In the genomic region with DNA sequence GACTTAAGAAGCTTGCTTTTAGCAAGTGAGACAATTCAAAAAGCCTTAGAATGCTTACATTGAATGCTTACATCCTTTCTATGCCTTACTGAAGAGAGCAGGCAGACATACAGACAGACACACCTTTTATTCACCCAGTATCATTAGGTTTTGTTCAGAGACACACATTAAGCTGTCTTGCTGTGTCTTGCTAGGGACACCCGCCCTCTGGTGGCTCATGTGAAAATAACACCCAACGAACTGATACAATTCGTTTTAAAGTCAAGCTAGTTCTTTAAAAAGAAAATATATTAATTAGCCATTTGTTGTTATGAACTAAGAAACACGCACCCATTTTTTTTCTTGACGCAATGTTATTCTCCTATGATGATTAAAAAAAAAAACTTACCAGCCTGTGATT, we compare ENCODE assay signal across 9 mouse cellular contexts.
DNase-seq lines count a peak whose midpoint lies in the region; ATAC-seq and TF ChIP-seq lines count a peak whose summit lies in the region.
"Had no signal": no experiment of that assay in that cellular context is flagged by ENCODE, and none has a peak within 500 bp of the region (broad histone marks: within the 10 kb centered on the region; RNA-seq: fewer than 3 reads in every experiment).

No protein-coding gene starts in this region.

- CTCF ChIA-PET in Patski (lab: Charles Lee) = interaction anchor here (0.7 to 3.6 kb wide), 22 partner anchors 9 to 317 kb away, joined by 3 to 27 read pairs (median 5); no protein-coding TSS in a partner anchor

- POLR2A ChIA-PET in Patski (lab: Charles Lee) = no interaction called here

- ATAC-seq in Patski = no peak
- no peak for ATAC-seq in kidney, embryonic 16.5 days (ENCODE audit: low FRiP score, low TSS enrichment)
- ATAC-seq in limb, embryonic 13.5 days (ENCODE audit: low FRiP score, low read depth) = no peak
- ATAC-seq in neural tube, embryonic 13.5 days (ENCODE audit: low read depth) = no peak

- H3K27ac ChIP-seq in kidney, embryonic 16.5 days (ENCODE audit: low read length) = no peak overlapping the region
- H3K27ac ChIP-seq in limb, embryonic 13.5 days = no peak overlapping the region
- H3K27ac ChIP-seq in neural tube, embryonic 13.5 days (replicated peaks) = peak overlapping the region; percentile 86
- H3K27ac ChIP-seq: stomach, embryonic 15.5 days had no signal

- H3K9me3 ChIP-seq in kidney, embryonic 16.5 days (ENCODE audit: low read length) = no peaks in the 10 kb centered on the region
- H3K9me3 ChIP-seq in limb, embryonic 13.5 days = no peaks in the 10 kb centered on the region
- no peaks in the 10 kb centered on the region for H3K9me3 ChIP-seq in neural tube, embryonic 13.5 days
- H3K9me3 ChIP-seq: stomach, embryonic 15.5 days had no signal

- H3K4me2 ChIP-seq in kidney, embryonic 16.5 days (replicated peaks; ENCODE audit: low read depth, low read length) = 0 out of 2 replicates have a peak overlapping the region, but pooled peaks have one; percentile 8
- peak overlapping the region; percentile 67 for H3K4me2 ChIP-seq in limb, embryonic 13.5 days (replicated peaks)
- peak overlapping the region; percentile 77 for H3K4me2 ChIP-seq in neural tube, embryonic 13.5 days

- in situ Hi-C loops in Patski (cut with MboI; ENCODE audit: low pct_unique_long_range_greater_than_20kb) = loop anchor here (5.0 kb wide), 2 partner anchors 315 to 605 kb away; no protein-coding TSS in a partner anchor

- H3K9ac ChIP-seq in kidney, embryonic 16.5 days (replicated peaks; ENCODE audit: low read length) = no peak overlapping the region
- H3K9ac ChIP-seq in limb, embryonic 13.5 days = no peak overlapping the region
- H3K9ac ChIP-seq in neural tube, embryonic 13.5 days = peak overlapping the region; percentile 46
- H3K9ac ChIP-seq: stomach, embryonic 15.5 days had no signal

- H3K4me3 ChIP-seq in kidney, embryonic 16.5 days (ENCODE audit: low read length) = no peak overlapping the region
- H3K4me3 ChIP-seq in limb, embryonic 13.5 days = no peak overlapping the region
- H3K4me3 ChIP-seq in neural tube, embryonic 13.5 days = peak overlapping the region; percentile 47

- 10% methylated on average over 5 of the region's 5 CpGs for WGBS in kidney, embryonic 16.5 days
- WGBS in limb, embryonic 13.5 days = 10% methylated on average over 5 of the region's 5 CpGs
- 6% methylated on average over 5 of the region's 5 CpGs for WGBS in neural tube, embryonic 13.5 days

- no peaks in the 10 kb centered on the region for H3K36me3 ChIP-seq in kidney, embryonic 16.5 days (ENCODE audit: insufficient read depth, low read length)
- H3K36me3 ChIP-seq in limb, embryonic 13.5 days = no peaks in the 10 kb centered on the region
- no peaks in the 10 kb centered on the region for H3K36me3 ChIP-seq in neural tube, embryonic 13.5 days
- H3K36me3 ChIP-seq: stomach, embryonic 15.5 days had no signal

- TF ChIP-seq CTCF in Patski (IDR thresholded peaks at IDR 0.05) = peak; percentile 81

- peaks cover 26% of the 10 kb centered on the region for H3K4me1 ChIP-seq in kidney, embryonic 16.5 days (ENCODE audit: insufficient read depth, low read length)
- H3K4me1 ChIP-seq in limb, embryonic 13.5 days = peaks cover 23% of the 10 kb centered on the region
- H3K4me1 ChIP-seq in neural tube, embryonic 13.5 days (replicated peaks) = peaks cover 67% of the 10 kb centered on the region

- peak; percentile 11 for DNase-seq in CD4-positive helper T cell, adult 2 months (ENCODE audit: low read depth, low spot score)
- DNase-seq in Patski (ENCODE audit: low read depth, low spot score) = peak; percentile 2
- peak; percentile 50 for DNase-seq in cerebellum, adult 9-11 months
- peak; percentile 53 to 74 for DNase-seq in frontal cortex, postnatal 10 days (ENCODE audit: low spot score in 2 of 2)
- peak; percentile 56 to 64 for DNase-seq in urinary bladder, postnatal 36 days (ENCODE audit: low spot score in 2 of 2)

- H3K27me3 ChIP-seq in Patski = peaks cover 18% of the 10 kb centered on the region
- H3K27me3 ChIP-seq in kidney, embryonic 16.5 days (ENCODE audit: insufficient read depth, low read length) = no peaks in the 10 kb centered on the region
- H3K27me3 ChIP-seq in limb, embryonic 13.5 days = peaks cover 18% of the 10 kb centered on the region; the same call in 1 of the 2 replicates
- H3K27me3 ChIP-seq in neural tube, embryonic 13.5 days = no peaks in the 10 kb centered on the region
- H3K27me3 ChIP-seq: stomach, embryonic 15.5 days had no signal

Comparison
In these comparisons a context has a peak if more than half of its experiments do, and no peak if none do; other contexts are left out.
1. DNase-seq: peak in every context shown above with its lines; median percentile 64 in frontal cortex, postnatal 10 days; 60 in urinary bladder, postnatal 36 days; 50 in cerebellum, adult 9-11 months; 11 in CD4-positive helper T cell, adult 2 months; 2 in Patski.
2. H3K4me2 ChIP-seq: peak in every context shown above with its lines; median percentile 77 in neural tube, embryonic 13.5 days; 67 in limb, embryonic 13.5 days; 8 in kidney, embryonic 16.5 days.